Mouse (Mus musculus) lung, postnatal 0 days (tissue): ENCODE results near the gene Rhebl1. TPM values are rescaled to one million over a fixed set of nuclear protein-coding genes. Genes with fewer than 3 reads are reported as not detected.

Source experiments
- ATAC-seq: fragments of 200-750 bp; cut with Nextera tagmentation; 2 replicates; pipeline ENCODE4 v1.8.0; 2017; ENCODE audit warnings: moderate library complexity
- DNase-seq: peaks from one replicate; pipeline ENCODE4 v3.0.0-alpha.2; 2016; ENCODE audit warnings: low spot score
- H3K27ac ChIP-seq: fragments of 300-500 bp; sonication (generic); 2 replicates; pipeline ENCODE4 v1.5.1; 2014; ENCODE audit warnings: antibody characterized with exemption, mild to moderate bottlenecking, low read length, mixed read lengths
- H3K27me3 ChIP-seq: fragments of 300-500 bp; sonication (generic); replicated peaks from 2 replicates; pipeline ENCODE4 v1.6.1; 2014; ENCODE audit warnings: low read length, mixed read lengths; ENCODE audit not compliant: insufficient read depth
- H3K36me3 ChIP-seq: fragments of 300-500 bp; sonication (generic); 2 replicates; pipeline ENCODE4 v1.6.1; 2014; ENCODE audit warnings: low read length, mixed read lengths; ENCODE audit not compliant: insufficient read depth
- H3K4me1 ChIP-seq: fragments of 300-500 bp; sonication (generic); 2 replicates; pipeline ENCODE4 v1.6.1; 2014; ENCODE audit warnings: antibody characterized with exemption, low read depth, low read length, mixed read lengths; ENCODE audit not compliant: insufficient read depth
- H3K4me2 ChIP-seq: fragments of 300-500 bp; sonication (generic); replicated peaks from 2 replicates; pipeline ENCODE4 v1.6.1; 2014; ENCODE audit warnings: low read depth, mild to moderate bottlenecking, low read length, moderate library complexity, mixed read lengths
- H3K4me3 ChIP-seq: fragments of 300-500 bp; sonication (generic); 2 replicates; pipeline ENCODE4 v1.5.1; 2014; ENCODE audit warnings: low read depth, low read length
- H3K9ac ChIP-seq: fragments of 300-500 bp; sonication (generic); replicated peaks from 2 replicates; pipeline ENCODE4 v1.6.1; 2014; ENCODE audit warnings: low read depth, mild to moderate bottlenecking
- H3K9me3 ChIP-seq: fragments of 300-500 bp; sonication (generic); 2 replicates; pipeline ENCODE4 v1.6.1; 2016; ENCODE audit warnings: low read length, mixed read lengths
- CTCF ChIP-seq: IDR thresholded peaks from 2 replicates; pipeline ENCODE4 v1.5.1; 2016; ENCODE audit warnings: antibody characterized with exemption, mild to moderate bottlenecking
- EP300 ChIP-seq: IDR thresholded peaks from 2 replicates; pipeline ENCODE4 v1.6.1; 2016; ENCODE audit warnings: antibody characterized with exemption, mild to moderate bottlenecking, control low read depth
- WGBS: fragments of 180-500 bp; shearing (Covaris S2); extraction: QIAGEN DNeasy Blood & Tissue Kit; methylation state at CpG from one replicate; pipeline ENCODE4 v1.1.7; 2014; 5-methylcytosine and 5-hydroxymethylcytosine counted together
- polyA plus RNA-seq: library from polyadenylated mRNA; unstranded; fragments of >200 nt; fragmentation: Nextera tagmentation; extraction: Ambion mirVana; gene quantifications from 2 replicates; pipeline ENCODE4 v1.2.1, GENCODE M21; 2015

Gene Rhebl1
- polyA plus RNA-seq, 1 experiment from 2014 or later, result 10.2 TPM

- no peak overlapping the region for H3K4me3 ChIP-seq
- no peaks in the 10 kb centered on the region for H3K9me3 ChIP-seq
- no peak for ATAC-seq
- H3K9ac ChIP-seq, result no peak overlapping the region; the same call in 1 of the 2 replicates
- DNase-seq, result peak; percentile 60
- no peak for TF ChIP-seq EP300
- peak; percentile 41 for TF ChIP-seq CTCF
- H3K36me3 ChIP-seq, result peaks cover 32% of the 10 kb centered on the region
- H3K4me2 ChIP-seq, result peak overlapping the region; percentile 53
- 53% methylated on average over 12 of the region's 12 CpGs for WGBS
- H3K27me3 ChIP-seq, result no peaks in the 10 kb centered on the region
- H3K4me1 ChIP-seq, result 0 out of 2 replicates have a peak, but pooled peaks cover 6% of the 10 kb centered on the region
- H3K27ac ChIP-seq, result peak overlapping the region; percentile 97
These were observed 61.9 kb downstream of the Rhebl1 start for GRCm38 (mm10) chr15:98832161-98833058.

GRCm38 (mm10) chr15:98831684-98832035, 62.7 kb downstream of the Rhebl1 start:
- no peaks in the 10 kb centered on the region for H3K27me3 ChIP-seq
- peak overlapping the region; percentile 88; the same call in 1 of the 2 replicates for H3K9ac ChIP-seq
- ATAC-seq, result peak; percentile 37
- peak overlapping the region; percentile 53 for H3K4me2 ChIP-seq
- H3K4me1 ChIP-seq, result 0 out of 2 replicates have a peak, but pooled peaks cover 6% of the 10 kb centered on the region
- no peaks in the 10 kb centered on the region for H3K9me3 ChIP-seq
- H3K36me3 ChIP-seq, result peaks cover 25% of the 10 kb centered on the region
- H3K4me3 ChIP-seq, result peak overlapping the region; percentile 79
- TF ChIP-seq CTCF, result no peak
- no peak; the same call in none of the 2 replicates for TF ChIP-seq EP300
- no peak for DNase-seq
- H3K27ac ChIP-seq, result peak overlapping the region; percentile 97
- WGBS, result 8% methylated on average over 9 of the region's 9 CpGs

GRCm38 (mm10) chr15:98830736-98831683, 63.3 kb downstream of the Rhebl1 start, which contains the start of gene Prkag1:
TSS of gene Prkag1 (minus strand) at chr15:98831521.
- peak; percentile 99 for DNase-seq
- H3K4me1 ChIP-seq, result 0 out of 2 replicates have a peak, but pooled peaks cover 6% of the 10 kb centered on the region
- H3K27me3 ChIP-seq, result no peaks in the 10 kb centered on the region
- peak within 1 kb of the TSS; percentile 79 for H3K4me3 ChIP-seq
- H3K9ac ChIP-seq, result peak within 1 kb of the TSS; percentile 88
- WGBS, result 2% methylated on average over 60 of the region's 66 CpGs
- H3K36me3 ChIP-seq, result peaks cover 20% of the 10 kb centered on the region
- peak within 1 kb of the TSS; percentile 97 for H3K27ac ChIP-seq
- H3K4me2 ChIP-seq, result peak within 1 kb of the TSS; percentile 53
- no peaks in the 10 kb centered on the region for H3K9me3 ChIP-seq
- ATAC-seq, result peak; percentile 98
- TF ChIP-seq CTCF (peak; percentile 69), EP300 (peak; percentile 89)

Other genes starting within 250 kb of the Rhebl1 start
- gene Ddx23, start 231.6 kb downstream of the Rhebl1 start, polyA plus RNA-seq, result 14.5 and 17.5 TPM in 2 replicates
- gene Rnd1, start 217.1 kb downstream of the Rhebl1 start, polyA plus RNA-seq, result 3.1 and 3.9 TPM in 2 replicates
- 3.7 and 5.1 TPM in 2 replicates for gene Ccdc65, start 186.3 kb downstream of the Rhebl1 start, polyA plus RNA-seq
- 45.2 and 45.5 TPM in 2 replicates for gene Fkbp11, start 166.3 kb downstream of the Rhebl1 start, polyA plus RNA-seq
- gene Arf3, start 131.3 kb downstream of the Rhebl1 start, polyA plus RNA-seq, result 47.1 and 56.0 TPM in 2 replicates
- gene Wnt10b, start 116.4 kb downstream of the Rhebl1 start, polyA plus RNA-seq, result 0.13 and 0.14 TPM in 2 replicates
- not detected in 2 replicates for gene Wnt1, start 104.7 kb downstream of the Rhebl1 start, polyA plus RNA-seq
- 0.04 TPM in 2 replicates for gene Ddn, start 85.0 kb downstream of the Rhebl1 start, polyA plus RNA-seq
- gene Prkag1, start 63.0 kb downstream of the Rhebl1 start, polyA plus RNA-seq, result 72.2 and 76.7 TPM in 2 replicates
- 8.7 and 11.1 TPM in 2 replicates for gene Kmt2d, start 23.3 kb downstream of the Rhebl1 start, polyA plus RNA-seq
- gene Dhh, start 4.0 kb upstream of the Rhebl1 start, polyA plus RNA-seq, result 5.1 and 6.6 TPM in 2 replicates
- 16.5 and 17.0 TPM in 2 replicates for gene Lmbr1l, start 23.7 kb upstream of the Rhebl1 start, polyA plus RNA-seq
- gene Tuba1b, start 40.0 kb upstream of the Rhebl1 start, polyA plus RNA-seq, result 415 and 427 TPM in 2 replicates
- gene Gm49450, start 59.0 kb upstream of the Rhebl1 start, polyA plus RNA-seq, result not detected in 2 replicates
- gene Tuba1a, start 59.2 kb upstream of the Rhebl1 start, polyA plus RNA-seq, result 881 and 945 TPM in 2 replicates
- gene Tuba1c, start 135.4 kb upstream of the Rhebl1 start, polyA plus RNA-seq, result 45.1 and 53.2 TPM in 2 replicates
- 0.32 and 0.42 TPM in 2 replicates for gene Prph, start 160.6 kb upstream of the Rhebl1 start, polyA plus RNA-seq
- 0.95 and 0.99 TPM in 2 replicates for gene Troap, start 180.0 kb upstream of the Rhebl1 start, polyA plus RNA-seq
- not detected in 2 replicates for gene C1ql4, start 193.3 kb upstream of the Rhebl1 start, polyA plus RNA-seq
- 0.50 and 0.96 TPM in 2 replicates for gene Dnajc22, start 198.6 kb upstream of the Rhebl1 start, polyA plus RNA-seq
- 13.7 and 16.3 TPM in 2 replicates for gene Spats2, start 231.4 kb upstream of the Rhebl1 start, polyA plus RNA-seq